Comparison of ENCODE assay signal across 18 mouse cellular contexts in the genomic region with DNA sequence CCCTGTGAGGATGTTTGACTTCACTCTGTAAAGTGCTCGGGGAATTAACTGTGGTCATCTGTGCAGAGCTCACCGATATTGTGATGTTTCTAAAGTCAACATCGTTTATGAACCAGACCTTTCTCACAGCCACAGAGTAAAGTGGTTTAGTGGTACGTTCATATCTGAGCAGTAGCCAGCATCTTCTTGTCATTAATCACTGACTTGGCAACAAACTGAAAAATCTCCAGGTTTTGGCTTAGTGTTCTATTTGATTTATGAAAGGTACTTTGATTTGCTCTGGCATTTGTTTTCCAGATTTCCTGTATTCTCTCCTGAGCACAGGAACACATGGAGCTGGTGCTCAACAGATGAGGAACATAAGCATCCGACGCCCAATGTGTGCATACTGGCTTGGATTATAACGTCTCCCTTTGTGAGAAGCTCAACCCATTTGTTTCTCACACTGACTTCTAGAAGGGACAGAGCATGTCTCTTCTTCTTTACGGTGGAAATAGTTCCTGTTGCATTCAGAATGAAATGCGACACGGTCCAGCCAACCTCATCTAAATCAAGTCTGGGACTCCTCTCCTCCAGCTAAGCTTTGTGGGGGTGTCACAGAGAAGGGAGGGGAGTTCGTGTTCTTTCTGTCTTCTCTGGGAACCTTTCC. TPM values are rescaled to one million over a fixed set of nuclear protein-coding genes. Genes with fewer than 3 reads are reported as not detected.
DNase-seq lines count a peak whose midpoint lies in the region; ATAC-seq and TF ChIP-seq lines count a peak whose summit lies in the region.
"Had no signal": no experiment of that assay in that cellular context is flagged by ENCODE, and none has a peak within 500 bp of the region (broad histone marks: within the 10 kb centered on the region; RNA-seq: fewer than 3 reads in every experiment).

No protein-coding gene starts in this region.

- no peaks in the 10 kb centered on the region for H3K4me1 ChIP-seq in liver, adult 2 months (ENCODE audit: control insufficient read depth, insufficient read depth, low read length)
- H3K4me1 ChIP-seq in liver, embryonic 12.5 days = no peaks in the 10 kb centered on the region
- H3K4me1 ChIP-seq in embryonic facial prominence, embryonic 14.5 days (ENCODE audit: control insufficient read depth, insufficient read depth, low read length) = peaks cover 23% of the 10 kb centered on the region
- H3K4me1 ChIP-seq in neural tube, embryonic 15.5 days = peaks cover 11% of the 10 kb centered on the region; the same call in 1 of the 2 replicates

- no peaks in the 10 kb centered on the region for H3K9me3 ChIP-seq in liver, embryonic 12.5 days (replicated peaks)
- no peaks in the 10 kb centered on the region for H3K9me3 ChIP-seq in embryonic facial prominence, embryonic 14.5 days (ENCODE audit: control insufficient read depth, low read length)
- no peaks in the 10 kb centered on the region for H3K9me3 ChIP-seq in neural tube, embryonic 15.5 days (replicated peaks)
- H3K9me3 ChIP-seq: limb, embryonic 13.5 days had no signal

- no peak overlapping the region for H3K9ac ChIP-seq in liver, adult 2 months (ENCODE audit: low read depth, low read length)
- H3K9ac ChIP-seq in liver, embryonic 12.5 days = no peak overlapping the region
- H3K9ac ChIP-seq in embryonic facial prominence, embryonic 14.5 days (ENCODE audit: low read depth, low read length) = no peak overlapping the region
- H3K9ac ChIP-seq in neural tube, embryonic 15.5 days (replicated peaks) = no peak overlapping the region
- H3K9ac ChIP-seq: hindbrain, embryonic 14.5 days; limb, embryonic 13.5 days had no signal

- H3K27ac ChIP-seq in liver, adult 2 months (replicated peaks; ENCODE audit: insufficient read depth, low read depth, low read length) = no peak overlapping the region
- H3K27ac ChIP-seq in liver, embryonic 12.5 days = no peak overlapping the region
- no peak overlapping the region; the same call in 1 of the 2 replicates for H3K27ac ChIP-seq in embryonic facial prominence, embryonic 14.5 days (replicated peaks; ENCODE audit: low read depth, low read length)
- H3K27ac ChIP-seq in neural tube, embryonic 15.5 days (replicated peaks) = peak overlapping the region; percentile 58
- H3K27ac ChIP-seq: hindbrain, embryonic 14.5 days; limb, embryonic 13.5 days had no signal

- no peak overlapping the region for H3K4me3 ChIP-seq in liver, adult 2 months (ENCODE audit: insufficient read depth, low read depth, low read length)
- H3K4me3 ChIP-seq in liver, embryonic 12.5 days = no peak overlapping the region
- H3K4me3 ChIP-seq in embryonic facial prominence, embryonic 14.5 days (ENCODE audit: low read depth, low read length) = no peak overlapping the region
- H3K4me3 ChIP-seq in neural tube, embryonic 15.5 days (replicated peaks) = no peak overlapping the region
- H3K4me3 ChIP-seq: limb, embryonic 13.5 days had no signal

- WGBS in liver, adult 2 months = 81% methylated on average over 11 of the region's 11 CpGs
- WGBS in liver, embryonic 12.5 days (ENCODE audit: insufficient replicate concordance) = 73% methylated on average over 11 of the region's 11 CpGs
- WGBS in embryonic facial prominence, embryonic 14.5 days = 58% methylated on average over 11 of the region's 11 CpGs
- 70% methylated on average over 11 of the region's 11 CpGs for WGBS in neural tube, embryonic 15.5 days

- no peaks in the 10 kb centered on the region for H3K79me2 ChIP-seq in liver, adult 2 months (ENCODE audit: control insufficient read depth, insufficient read depth, low read length)

- no peaks in the 10 kb centered on the region for H3K27me3 ChIP-seq in liver, adult 2 months (ENCODE audit: control insufficient read depth, insufficient read depth, low read length)
- H3K27me3 ChIP-seq in liver, embryonic 12.5 days (replicated peaks) = no peaks in the 10 kb centered on the region
- no peaks in the 10 kb centered on the region for H3K27me3 ChIP-seq in embryonic facial prominence, embryonic 14.5 days (replicated peaks; ENCODE audit: control insufficient read depth, insufficient read depth, low read length)
- no peaks in the 10 kb centered on the region for H3K27me3 ChIP-seq in neural tube, embryonic 15.5 days (replicated peaks)
- H3K27me3 ChIP-seq: limb, embryonic 13.5 days had no signal

- TF ChIP-seq POLR2A in liver, adult 2 months (IDR thresholded peaks at IDR 0.05; ENCODE audit: extremely low read depth, insufficient read depth, low read length) = no peak

- H3K36me3 ChIP-seq in liver, adult 2 months (ENCODE audit: control insufficient read depth, insufficient read depth, low read length) = no peaks in the 10 kb centered on the region
- no peaks in the 10 kb centered on the region for H3K36me3 ChIP-seq in liver, embryonic 12.5 days
- H3K36me3 ChIP-seq in embryonic facial prominence, embryonic 14.5 days (ENCODE audit: control insufficient read depth, insufficient read depth, low read length) = peaks cover 56% of the 10 kb centered on the region
- 0 out of 2 replicates have a peak, but pooled peaks cover 2% of the 10 kb centered on the region for H3K36me3 ChIP-seq in neural tube, embryonic 15.5 days

- TF ChIP-seq CTCF in liver, adult 2 months (IDR thresholded peaks at IDR 0.05; ENCODE audit: low read depth, low read length) = no peak

- H3K4me2 ChIP-seq in liver, embryonic 12.5 days = no peak overlapping the region
- no peak overlapping the region for H3K4me2 ChIP-seq in embryonic facial prominence, embryonic 14.5 days (ENCODE audit: low read depth, low read length)
- H3K4me2 ChIP-seq in neural tube, embryonic 15.5 days = no peak overlapping the region
- H3K4me2 ChIP-seq: hindbrain, embryonic 14.5 days; limb, embryonic 13.5 days had no signal

- DNase-seq in liver, adult 2 months (ENCODE audit: extremely low read depth, low read depth, low spot score) = peak; percentile 19
- peak; percentile 17 for DNase-seq in MN1 (ENCODE audit: low spot score)
- DNase-seq in embryonic facial prominence, embryonic 14.5 days (ENCODE audit: low spot score) = peak; percentile 68
- DNase-seq in adrenal gland, postnatal 14 days = no peak
- DNase-seq: adrenal gland, adult 8-10 months; cerebellum, adult 11 months; cerebellum, postnatal 14 days; gastrocnemius, postnatal 36 days; heart, postnatal 10 days; kidney, adult 18-20 months; kidney, postnatal 36 days had no signal

- ATAC-seq in liver, embryonic 12.5 days = no peak
- no peak for ATAC-seq in embryonic facial prominence, embryonic 14.5 days (ENCODE audit: low read depth)
- ATAC-seq in neural tube, embryonic 15.5 days (ENCODE audit: low FRiP score) = peak; percentile 41; the same call in 1 of the 2 replicates
- no peak for ATAC-seq in activated CD4-positive, CD25-positive, alpha-beta regulatory T cell, adult 4 months

RNA-seq across cellular contexts. Expression of gene Antxr1, which starts 50.8 kb away (rescaled TPM):
- total RNA-seq in liver, adult 2 months (2014; rRNA removed) = 0.92 and 1.0 TPM in 2 replicates
- 0.28 and 0.37 TPM in 2 replicates for polyA plus RNA-seq in liver, adult 2 months (2012; rRNA removed)
- polyA plus RNA-seq in liver, embryonic 12.5 days (2016; fragmentation: Nextera tagmentation; extraction: Ambion mirVana) = 0.64 and 0.93 TPM in 2 replicates
- 28.6 and 29.1 TPM in 2 replicates for polyA plus RNA-seq in embryonic facial prominence, embryonic 14.5 days (2014; fragmentation: Nextera tagmentation; extraction: Ambion mirVana)
- 6.4 and 6.7 TPM in 2 replicates for polyA plus RNA-seq in neural tube, embryonic 15.5 days (2015; fragmentation: Nextera tagmentation; extraction: Ambion mirVana)
- polyA plus RNA-seq in activated CD4-positive, CD25-positive, alpha-beta regulatory T cell, adult 4 months (2017; shearing (Covaris generic)) = under 1 TPM in 1 of 2 experiments, not detected in 1; 0.37 TPM
- total RNA-seq in adrenal gland, postnatal 14 days (2021) = 24.9 and 26.5 TPM in 2 replicates
- total RNA-seq: megakaryocyte-erythroid progenitor cell, adult 5-6 weeks; neutrophil, adult 5-6 weeks had no signal
